Mouse (Mus musculus) lung, postnatal 0 days (tissue): ENCODE measurements around the gene Amigo1. TPM values are rescaled to one million over a fixed set of nuclear protein-coding genes. Genes with fewer than 3 reads are reported as not detected.

Experiments
- ATAC-seq: fragments of 200-750 bp; cut with Nextera tagmentation; 2 replicates; pipeline ENCODE4 v1.8.0; 2017; ENCODE audit warnings: moderate library complexity
- DNase-seq: peaks from one replicate; pipeline ENCODE4 v3.0.0-alpha.2; 2016; ENCODE audit warnings: low spot score
- H3K27ac ChIP-seq: fragments of 300-500 bp; sonication (generic); 2 replicates; pipeline ENCODE4 v1.5.1; 2014; ENCODE audit warnings: antibody characterized with exemption, mild to moderate bottlenecking, low read length, mixed read lengths
- H3K27me3 ChIP-seq: fragments of 300-500 bp; sonication (generic); replicated peaks from 2 replicates; pipeline ENCODE4 v1.6.1; 2014; ENCODE audit warnings: low read length, mixed read lengths; ENCODE audit not compliant: insufficient read depth
- H3K36me3 ChIP-seq: fragments of 300-500 bp; sonication (generic); 2 replicates; pipeline ENCODE4 v1.6.1; 2014; ENCODE audit warnings: low read length, mixed read lengths; ENCODE audit not compliant: insufficient read depth
- H3K4me1 ChIP-seq: fragments of 300-500 bp; sonication (generic); 2 replicates; pipeline ENCODE4 v1.6.1; 2014; ENCODE audit warnings: antibody characterized with exemption, low read depth, low read length, mixed read lengths; ENCODE audit not compliant: insufficient read depth
- H3K4me2 ChIP-seq: fragments of 300-500 bp; sonication (generic); replicated peaks from 2 replicates; pipeline ENCODE4 v1.6.1; 2014; ENCODE audit warnings: low read depth, mild to moderate bottlenecking, low read length, moderate library complexity, mixed read lengths
- H3K4me3 ChIP-seq: fragments of 300-500 bp; sonication (generic); 2 replicates; pipeline ENCODE4 v1.5.1; 2014; ENCODE audit warnings: low read depth, low read length
- H3K9ac ChIP-seq: fragments of 300-500 bp; sonication (generic); replicated peaks from 2 replicates; pipeline ENCODE4 v1.6.1; 2014; ENCODE audit warnings: low read depth, mild to moderate bottlenecking
- H3K9me3 ChIP-seq: fragments of 300-500 bp; sonication (generic); 2 replicates; pipeline ENCODE4 v1.6.1; 2016; ENCODE audit warnings: low read length, mixed read lengths
- CTCF ChIP-seq: IDR thresholded peaks from 2 replicates; pipeline ENCODE4 v1.5.1; 2016; ENCODE audit warnings: antibody characterized with exemption, mild to moderate bottlenecking
- EP300 ChIP-seq: IDR thresholded peaks from 2 replicates; pipeline ENCODE4 v1.6.1; 2016; ENCODE audit warnings: antibody characterized with exemption, mild to moderate bottlenecking, control low read depth
- WGBS: fragments of 180-500 bp; shearing (Covaris S2); extraction: QIAGEN DNeasy Blood & Tissue Kit; methylation state at CpG from one replicate; pipeline ENCODE4 v1.1.7; 2014; 5-methylcytosine and 5-hydroxymethylcytosine counted together
- polyA plus RNA-seq: library from polyadenylated mRNA; unstranded; fragments of >200 nt; fragmentation: Nextera tagmentation; extraction: Ambion mirVana; gene quantifications from 2 replicates; pipeline ENCODE4 v1.2.1, GENCODE M21; 2015

Amigo1 gene
- polyA plus RNA-seq, 1 experiment from 2014 or later = 4.6 TPM

DNA sequence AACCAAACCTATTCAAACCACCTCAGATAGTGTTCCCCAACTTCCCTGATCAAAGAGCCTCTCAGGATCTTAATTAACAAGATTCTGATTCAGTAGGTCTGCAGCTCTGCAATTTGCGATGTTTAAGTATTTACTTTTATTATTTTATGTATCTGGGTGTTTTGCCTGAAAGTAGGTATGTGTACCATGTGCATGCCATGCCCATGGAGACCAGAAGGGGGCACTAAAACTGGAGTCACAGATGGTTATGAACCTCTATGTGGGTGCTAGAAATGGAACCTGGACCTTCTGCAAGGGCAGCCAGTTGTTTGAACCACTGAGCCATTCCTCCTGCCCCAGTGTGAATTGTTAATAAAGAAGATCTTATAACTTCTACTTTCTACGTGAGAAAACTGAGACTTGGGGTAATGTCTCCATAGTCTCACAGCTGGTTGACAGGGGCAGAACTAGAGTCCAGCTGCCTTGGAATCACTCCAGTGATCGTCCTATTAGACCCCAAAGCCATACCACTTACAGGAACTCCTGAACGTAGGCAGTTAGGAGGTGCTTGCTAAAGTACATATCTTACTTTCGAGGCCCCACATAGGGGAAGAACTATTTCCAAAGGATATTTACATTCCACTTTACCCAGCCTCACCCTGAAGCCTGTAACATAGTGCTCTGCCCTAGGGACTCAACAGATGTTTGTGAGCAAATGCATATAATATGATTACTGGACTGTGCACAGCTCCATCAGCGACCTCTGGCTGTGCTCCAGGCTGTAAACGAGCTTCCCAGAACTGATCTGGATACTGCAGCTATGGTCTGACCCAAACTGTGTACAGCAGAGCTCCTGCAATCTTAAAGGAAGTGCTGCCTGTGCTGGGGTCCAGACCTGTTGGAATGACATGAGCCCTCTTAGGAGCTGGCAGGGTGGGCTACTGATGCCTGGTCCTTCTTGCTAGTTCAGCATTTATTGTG lies 7.1 kb upstream of the Amigo1 start:
- Histone ChIP-seq H3K27me3 (no peaks in the 10 kb centered on the region; the same call in 1 of the 2 replicates), H3K4me3 (no peak overlapping the region), H3K4me2 (no peak overlapping the region), H3K36me3 (no peaks in the 10 kb centered on the region), H3K4me1 (no peaks in the 10 kb centered on the region), H3K9me3 (no peaks in the 10 kb centered on the region), H3K9ac (no peak overlapping the region), H3K27ac (peak overlapping the region; percentile 23; the same call in 1 of the 2 replicates)
- peak; percentile 86 for ATAC-seq
- WGBS = 37% methylated on average over 7 of the region's 7 CpGs
- peak; percentile 62 for DNase-seq
- TF ChIP-seq CTCF (peak; percentile 38), EP300 (no peak)

DNA sequence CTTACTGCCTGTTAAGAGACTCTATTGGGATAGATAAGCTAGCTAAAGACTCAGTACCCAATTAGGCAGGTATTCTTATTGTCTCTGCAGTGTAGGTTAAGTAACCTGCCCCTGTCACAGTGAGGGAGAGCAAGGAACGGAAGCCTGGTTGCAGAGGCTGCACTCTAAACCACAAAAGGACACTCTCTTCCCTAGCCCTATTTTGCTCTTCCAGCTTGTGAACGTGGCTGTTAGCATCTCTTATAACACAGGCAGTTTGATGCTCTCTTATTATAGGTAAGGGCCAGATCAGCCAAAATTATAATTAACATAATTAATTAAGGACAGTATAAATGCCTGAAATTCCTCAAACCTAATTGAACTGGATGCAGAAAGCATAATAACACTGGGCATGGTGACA lies 5.6 kb upstream of the Amigo1 start:
- Histone ChIP-seq H3K4me1 (no peaks in the 10 kb centered on the region), H3K9me3 (no peaks in the 10 kb centered on the region), H3K4me2 (no peak overlapping the region), H3K9ac (no peak overlapping the region), H3K27me3 (no peaks in the 10 kb centered on the region), H3K4me3 (no peak overlapping the region), H3K36me3 (no peaks in the 10 kb centered on the region), H3K27ac (no peak overlapping the region)
- ATAC-seq (no peak), DNase-seq (no peak)
- WGBS = 36% methylated on average over 2 of the region's 2 CpGs
- no peak for TF ChIP-seq CTCF
- no peak for TF ChIP-seq EP300

DNA sequence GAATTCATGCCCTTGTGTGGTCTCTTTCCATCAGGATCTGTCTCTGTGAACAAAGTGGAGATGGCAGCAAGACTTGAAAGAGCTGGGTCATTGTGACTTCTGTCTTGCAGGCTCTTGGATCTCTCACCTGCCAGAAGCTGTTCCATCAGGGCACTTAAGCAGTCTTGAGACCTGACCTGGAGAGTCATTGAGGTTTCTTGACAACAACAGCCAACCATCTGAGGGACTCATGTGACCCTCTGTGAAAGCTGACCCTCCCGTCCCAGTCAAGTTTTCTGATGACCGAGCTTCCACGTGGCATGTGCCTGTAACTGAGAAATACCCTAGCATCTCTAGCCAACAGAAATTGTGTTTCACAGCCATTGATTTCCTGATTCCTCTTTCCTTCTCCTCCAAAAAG lies 1.4 kb upstream of the Amigo1 start:
- DNase-seq (peak; percentile 68), ATAC-seq (peak; percentile 73)
- H3K4me3 ChIP-seq = no peak overlapping the region
- no peak overlapping the region for H3K9ac ChIP-seq
- no peak overlapping the region for H3K4me2 ChIP-seq
- TF ChIP-seq EP300 (peak; percentile 75), CTCF (no peak)
- no peaks in the 10 kb centered on the region; the same call in 1 of the 2 replicates for H3K36me3 ChIP-seq
- no peaks in the 10 kb centered on the region for H3K9me3 ChIP-seq
- peaks cover 10% of the 10 kb centered on the region; the same call in 1 of the 2 replicates for H3K4me1 ChIP-seq
- H3K27ac ChIP-seq = no peak overlapping the region
- H3K27me3 ChIP-seq = no peaks in the 10 kb centered on the region
- WGBS = 47% methylated on average over 3 of the region's 3 CpGs

DNA sequence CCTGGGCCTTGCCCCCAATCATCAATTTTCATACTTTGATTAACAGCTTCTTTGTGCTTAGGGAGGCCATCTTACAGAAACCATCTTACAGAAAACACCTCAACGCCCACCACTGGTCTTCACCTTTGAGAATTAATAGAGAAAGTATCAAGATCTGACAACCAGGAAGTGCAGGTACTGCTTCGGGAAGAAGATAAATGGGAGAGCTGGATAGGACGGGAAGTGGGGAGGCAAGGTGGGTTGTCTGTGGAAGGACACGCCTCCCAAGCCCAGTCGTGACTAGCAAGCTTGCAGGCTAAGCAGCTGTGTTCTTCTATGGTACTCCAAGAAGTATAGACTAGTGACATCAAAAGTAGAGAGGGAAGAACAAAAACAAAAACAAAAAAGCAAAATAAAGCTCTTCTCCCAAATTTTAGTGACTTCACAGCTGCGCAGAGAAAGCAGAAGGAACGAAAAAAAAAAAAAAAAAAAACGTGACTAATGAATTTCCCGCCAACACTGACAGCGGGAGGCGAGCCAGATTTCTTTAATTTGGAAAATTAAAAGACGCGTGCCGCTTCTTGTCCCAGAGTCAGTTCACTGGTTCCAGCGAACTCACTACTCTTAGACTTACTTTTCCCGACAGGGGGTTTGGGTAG lies 556 bp upstream of the Amigo1 start:
- no peaks in the 10 kb centered on the region; the same call in 1 of the 2 replicates for H3K36me3 ChIP-seq
- peaks cover 17% of the 10 kb centered on the region; the same call in 1 of the 2 replicates for H3K4me1 ChIP-seq
- no peaks in the 10 kb centered on the region for H3K9me3 ChIP-seq
- H3K27me3 ChIP-seq = no peaks in the 10 kb centered on the region
- H3K9ac ChIP-seq = 0 out of 2 replicates have a peak overlapping the region, but pooled peaks have one; percentile 43
- DNase-seq (no peak), ATAC-seq (no peak)
- peak overlapping the region; percentile 67 for H3K4me3 ChIP-seq
- WGBS = 2% methylated on average over 16 of the region's 16 CpGs
- H3K27ac ChIP-seq = no peak overlapping the region
- TF ChIP-seq CTCF = no peak
- no peak for TF ChIP-seq EP300
- H3K4me2 ChIP-seq = peak overlapping the region; percentile 98

DNA sequence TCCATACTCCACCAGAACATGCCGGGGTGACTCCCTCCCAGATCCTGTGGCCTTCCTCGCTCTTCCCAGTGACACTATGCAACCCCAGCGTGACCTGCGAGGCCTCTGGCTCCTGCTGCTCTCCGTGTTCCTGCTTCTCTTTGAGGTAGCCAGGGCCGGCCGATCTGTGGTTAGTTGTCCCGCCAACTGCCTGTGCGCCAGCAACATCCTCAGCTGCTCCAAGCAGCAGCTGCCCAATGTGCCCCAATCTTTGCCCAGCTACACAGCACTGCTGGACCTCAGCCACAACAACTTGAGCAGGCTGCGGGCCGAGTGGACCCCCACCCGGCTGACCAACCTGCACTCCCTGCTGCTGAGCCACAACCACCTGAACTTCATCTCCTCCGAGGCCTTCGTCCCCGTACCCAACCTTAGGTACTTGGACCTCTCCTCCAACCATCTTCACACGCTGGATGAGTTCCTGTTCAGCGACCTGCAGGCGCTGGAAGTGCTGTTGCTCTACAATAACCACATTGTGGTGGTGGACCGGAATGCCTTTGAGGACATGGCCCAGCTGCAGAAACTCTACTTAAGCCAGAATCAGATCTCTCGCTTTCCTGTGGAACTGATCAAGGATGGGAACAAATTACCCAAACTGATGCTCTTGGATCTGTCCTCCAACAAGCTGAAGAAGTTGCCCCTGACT lies 1.1 kb downstream of the Amigo1 start:
- DNase-seq (no peak), ATAC-seq (no peak)
- TF ChIP-seq CTCF = no peak
- no peaks in the 10 kb centered on the region for H3K27me3 ChIP-seq
- peak overlapping the region; percentile 98 for H3K4me2 ChIP-seq
- peaks cover 17% of the 10 kb centered on the region; the same call in 1 of the 2 replicates for H3K4me1 ChIP-seq
- H3K4me3 ChIP-seq = no peak overlapping the region
- H3K36me3 ChIP-seq = no peaks in the 10 kb centered on the region; the same call in 1 of the 2 replicates
- H3K27ac ChIP-seq = no peak overlapping the region
- no peak overlapping the region for H3K9ac ChIP-seq
- H3K9me3 ChIP-seq = no peaks in the 10 kb centered on the region
- 59% methylated on average over 20 of the region's 20 CpGs for WGBS
